Mouse (Mus musculus) erythroid progenitor cell, adult 5-6 weeks (primary cell): ENCODE measurements at regions not wholly inside any gene's neighbourhood (a gene's known extent, or its start where the extent isn't known, plus 50 kb on each side); places are given as distances from the start of the nearest gene placed in this dataset.

Experiments
- ATAC-seq: replicated peaks from 2 replicates; pipeline ENCODE4 v1.8.0; 2016; ENCODE audit warnings: moderate number of reproducible peaks, mild to moderate bottlenecking, moderate TSS enrichment, inconsistent platforms; ENCODE audit not compliant: poor library complexity, low FRiP score, severe bottlenecking

DNA sequence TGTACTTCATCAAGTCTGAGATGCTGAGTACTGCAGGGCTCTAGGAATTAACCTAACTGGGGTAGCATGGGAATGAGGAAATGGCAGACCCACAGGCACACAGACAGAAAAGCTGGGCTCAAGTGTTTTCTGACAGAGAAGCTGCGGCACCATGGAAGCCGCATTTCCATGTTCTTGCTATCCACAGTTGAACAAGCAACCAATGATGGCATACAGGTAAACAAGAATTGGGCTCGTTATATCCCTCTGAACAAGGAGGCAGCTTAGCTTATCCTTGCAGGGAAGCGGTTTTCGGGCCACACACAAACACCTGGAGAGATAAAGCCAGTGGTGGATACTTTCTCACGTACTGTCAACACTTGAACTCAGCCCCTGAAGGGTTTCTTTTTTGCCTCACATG, 246.4 kb upstream of the Hs6st1 start:
- no peak for ATAC-seq

DNA sequence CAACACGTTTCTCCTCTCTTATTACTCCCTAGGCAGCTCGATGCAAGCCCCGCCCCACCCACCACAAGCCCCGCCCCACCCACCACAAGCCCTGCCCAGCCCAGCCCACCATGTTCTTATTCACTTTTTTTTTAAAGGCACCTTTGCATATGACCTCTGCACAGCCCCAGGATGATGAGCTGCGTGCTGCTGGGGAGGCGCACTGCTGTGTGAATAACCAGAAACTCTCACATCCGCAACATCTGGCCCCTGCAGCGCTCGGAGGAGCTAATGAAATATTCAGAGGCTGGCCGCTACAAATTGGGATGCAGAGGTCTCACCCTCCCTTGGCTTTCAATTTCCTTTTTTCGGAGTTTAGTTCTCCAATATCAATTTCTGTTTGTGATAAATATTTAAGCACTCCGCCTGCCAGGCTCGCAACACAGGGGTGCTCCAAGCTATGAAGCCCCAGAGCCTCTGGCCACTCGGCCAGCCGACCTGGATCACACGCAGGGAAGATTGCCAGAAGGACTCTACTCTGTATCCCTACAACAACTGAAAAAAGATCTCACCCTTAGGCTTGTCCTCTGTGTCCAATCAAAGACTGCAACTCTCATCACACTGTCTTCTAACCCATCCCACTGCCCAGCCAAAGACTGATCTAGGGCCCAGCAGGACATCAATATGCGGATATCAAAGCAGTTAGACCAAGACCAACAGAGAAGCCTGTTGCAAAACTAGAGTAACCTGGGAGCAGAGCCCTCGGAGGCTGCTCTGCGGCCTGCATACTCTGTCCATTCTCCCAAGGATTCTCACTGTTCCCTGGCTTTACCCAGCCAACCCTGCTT, 245.6 kb upstream of the Hs6st1 start:
- no peak for ATAC-seq

DNA sequence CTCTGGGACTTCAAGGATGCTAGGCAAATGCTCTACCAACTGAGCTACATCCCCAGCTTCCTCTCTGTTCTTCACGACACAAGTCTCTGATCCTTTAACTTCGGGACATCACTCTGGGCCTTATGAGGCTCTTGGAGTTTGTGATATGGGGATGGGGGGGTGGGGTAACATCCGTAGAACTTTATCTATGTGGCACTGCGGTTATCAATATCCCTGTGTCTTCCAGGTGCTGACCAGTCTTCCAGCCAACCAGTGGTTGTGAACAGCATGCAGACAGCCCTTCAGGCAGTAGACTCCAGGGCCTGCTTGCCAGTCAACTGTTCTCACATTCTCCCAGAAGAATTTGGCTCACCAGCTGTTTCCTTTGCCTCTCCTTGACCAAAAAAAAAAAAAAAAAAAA, 244.7 kb upstream of the Hs6st1 start:
- ATAC-seq: no peak

DNA sequence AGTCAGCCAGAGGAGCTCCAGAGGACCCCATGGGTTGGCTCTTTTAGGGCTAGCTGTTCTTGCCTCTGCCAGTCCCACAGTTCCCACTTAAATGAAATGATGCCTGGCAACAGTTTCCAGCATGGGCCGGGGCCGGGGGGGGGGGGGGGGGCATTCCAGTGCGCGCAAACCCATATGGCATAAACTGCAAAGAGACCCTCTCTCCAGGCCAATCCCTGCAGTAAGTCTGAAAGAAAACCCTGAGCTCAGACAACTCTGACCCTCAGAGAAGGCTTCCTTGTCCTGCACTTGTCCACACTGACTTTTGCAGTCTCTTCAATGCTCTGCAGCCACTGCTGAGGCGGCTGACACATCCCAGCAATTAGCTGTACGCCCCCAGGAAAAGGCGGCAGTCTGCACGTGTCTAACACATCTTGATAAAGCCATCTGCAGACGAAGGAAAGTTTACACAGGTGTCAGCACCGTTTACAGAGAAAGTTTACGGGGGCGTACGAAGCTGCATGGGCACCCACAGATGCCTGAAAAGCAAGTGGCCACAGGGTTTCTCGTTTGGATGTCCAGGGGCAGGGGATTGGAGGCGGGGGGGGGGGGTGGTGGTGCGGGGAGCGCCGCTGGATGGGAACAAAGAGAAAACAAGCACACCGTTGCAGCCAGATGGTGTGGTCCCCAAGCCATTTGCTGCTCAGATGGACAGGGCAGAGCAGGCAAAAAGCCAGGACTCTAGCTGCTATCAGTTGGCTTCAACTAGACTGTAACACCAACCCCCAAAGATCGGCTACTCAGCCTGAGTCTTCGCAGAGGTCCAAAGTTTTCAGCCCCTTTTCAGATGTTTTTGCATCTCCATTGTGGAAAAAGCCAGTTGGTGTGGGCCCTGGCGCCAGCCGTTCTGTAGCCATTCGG, 244.0 kb upstream of the Hs6st1 start:
- ATAC-seq: no peak

DNA sequence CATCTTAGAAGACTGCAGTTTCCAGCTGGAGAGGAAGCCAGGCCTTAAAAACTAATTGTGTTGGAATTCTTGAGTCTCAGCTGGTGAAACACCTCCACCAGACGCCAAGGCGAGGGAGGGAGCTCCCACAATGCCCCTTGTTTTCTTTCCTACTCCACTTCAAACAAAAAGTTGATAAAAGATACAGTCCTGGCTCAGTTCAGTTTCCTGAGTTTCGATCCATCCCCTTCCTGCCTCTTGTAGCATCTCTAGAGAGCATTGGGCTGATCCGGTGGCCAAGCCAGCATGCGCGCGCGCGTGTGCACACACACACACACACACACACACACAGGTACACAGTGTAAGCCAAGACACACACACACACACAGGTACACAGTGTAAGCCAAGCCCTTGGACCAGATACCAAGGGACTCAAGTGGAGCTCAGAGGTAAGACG, 242.7 kb upstream of the Hs6st1 start:
- ATAC-seq: no peak

DNA sequence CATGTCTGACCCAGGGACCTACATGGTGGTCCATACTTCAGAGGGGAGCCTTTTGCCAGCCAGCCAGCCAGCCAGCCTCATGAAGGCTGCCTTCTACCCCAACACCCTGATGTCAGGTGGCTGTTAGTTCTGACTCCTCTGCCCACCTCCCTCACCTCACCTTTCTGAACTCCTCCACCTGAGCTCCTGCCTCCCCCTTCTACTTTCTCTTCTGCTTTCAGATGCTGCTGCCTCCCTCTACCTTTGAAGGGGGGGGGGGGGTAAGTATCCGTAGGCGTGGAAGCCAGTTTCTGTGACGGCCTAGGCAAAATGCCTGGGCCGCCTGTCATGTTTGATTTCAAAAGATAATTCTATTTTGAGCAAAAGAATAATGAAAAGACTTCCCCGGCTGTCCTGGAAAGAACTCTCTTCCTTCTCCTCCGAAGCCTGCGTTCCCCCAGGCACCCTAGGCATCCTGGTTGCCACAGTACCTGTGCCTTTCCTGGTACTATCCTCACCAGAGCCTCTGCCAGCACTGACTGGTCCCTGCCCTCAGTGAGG, 241.6 kb upstream of the Hs6st1 start:
- ATAC-seq: no peak

DNA sequence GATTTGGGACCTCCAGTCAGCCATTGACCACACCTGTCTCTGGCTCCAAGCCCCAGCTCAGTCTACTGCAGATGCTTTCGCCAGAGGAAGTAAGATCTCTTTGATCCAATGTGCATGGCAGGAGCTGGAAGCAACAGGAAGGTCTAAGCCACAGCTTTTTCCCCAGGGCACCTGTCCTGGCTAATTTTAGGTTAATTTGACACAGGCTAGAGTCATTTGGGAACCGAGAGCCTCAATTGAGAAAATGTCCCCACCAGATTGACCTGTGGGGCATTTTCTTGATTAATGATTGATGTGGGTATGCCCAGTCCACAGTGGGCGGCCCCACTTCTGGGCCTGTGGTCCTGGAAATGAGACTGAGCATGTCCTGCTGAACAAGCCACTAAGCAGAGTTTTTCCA, 240.7 kb upstream of the Hs6st1 start:
- no peak for ATAC-seq

DNA sequence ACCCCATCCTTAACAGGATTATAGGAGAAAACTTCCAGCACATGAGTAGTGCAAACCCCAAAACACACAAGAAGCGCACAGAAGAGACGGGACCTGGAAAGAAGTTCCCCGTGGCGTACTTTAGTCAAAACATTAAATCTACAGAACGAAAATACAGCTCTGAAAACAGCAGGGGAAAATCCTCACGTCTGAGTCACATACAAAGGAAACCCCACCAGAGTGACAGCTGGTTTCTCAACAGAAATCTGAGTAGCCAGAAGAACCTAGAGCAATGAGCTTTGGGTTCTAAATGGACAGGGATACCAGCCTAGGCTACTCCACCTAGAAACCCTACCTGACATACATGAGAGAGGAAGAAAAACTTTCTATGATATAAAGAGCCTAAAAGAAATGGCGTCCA, 234.0 kb upstream of the Hs6st1 start:
- ATAC-seq: no peak

DNA sequence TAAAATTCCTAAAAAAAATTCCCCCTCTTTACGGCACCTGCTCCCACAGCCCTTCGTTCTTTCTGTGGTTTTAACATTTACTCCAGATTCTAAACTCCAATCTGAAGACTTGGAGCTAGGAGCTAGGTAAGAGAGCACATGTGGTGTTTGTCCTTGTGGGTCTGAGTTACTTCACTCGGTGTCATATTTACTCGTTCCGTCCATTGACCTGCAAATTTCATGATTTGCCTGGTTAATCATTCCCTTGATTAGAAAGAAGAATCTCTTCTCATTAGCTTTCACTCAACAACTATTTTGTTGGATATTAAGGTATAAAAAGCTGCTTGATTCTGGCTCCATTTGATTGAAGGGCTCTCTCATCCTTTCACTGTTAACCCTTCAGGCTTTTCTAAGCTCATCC, 231.6 kb upstream of the Hs6st1 start:
- ATAC-seq: no peak

DNA sequence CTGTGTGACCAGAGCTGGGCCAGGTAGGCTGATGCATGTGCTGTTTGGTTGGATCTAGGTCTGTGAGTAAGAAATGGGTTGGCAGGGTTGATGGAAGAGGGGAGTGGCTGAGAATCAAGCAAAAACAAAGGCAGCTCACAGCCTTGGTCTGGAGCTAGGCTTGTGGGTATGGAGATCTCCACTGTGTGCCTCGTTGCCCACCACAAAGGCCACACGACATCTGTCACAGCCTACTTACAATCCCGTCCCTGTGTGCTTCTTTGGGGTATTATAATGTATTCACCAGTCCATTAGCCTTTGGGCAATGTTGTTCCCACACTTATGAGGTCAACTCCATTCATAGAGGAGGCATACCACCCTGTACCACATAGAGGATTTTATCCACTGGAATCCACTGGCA, 229.6 kb upstream of the Hs6st1 start:
- no peak for ATAC-seq

DNA sequence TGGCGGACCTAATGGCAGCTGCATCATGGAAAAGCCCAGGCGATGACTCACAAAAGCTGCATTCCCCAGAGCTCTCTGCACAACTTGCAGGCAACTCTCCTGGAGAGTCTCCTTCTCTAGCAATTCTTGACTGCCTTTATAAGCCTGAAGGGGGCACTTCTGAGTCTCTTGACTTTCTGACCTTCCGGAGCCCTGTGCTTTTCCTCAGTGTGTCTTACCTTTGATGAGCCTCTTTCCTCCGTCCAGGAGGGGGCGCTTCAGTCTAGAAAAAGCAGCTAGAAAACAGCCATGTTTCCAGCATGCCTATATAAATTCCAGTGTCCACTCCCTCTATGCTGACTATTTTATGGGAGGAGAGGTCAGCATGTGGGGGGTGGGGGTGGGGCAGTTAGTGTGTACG, 228.8 kb upstream of the Hs6st1 start:
- ATAC-seq: peak; percentile 52; the same call in 1 of the 2 replicates

DNA sequence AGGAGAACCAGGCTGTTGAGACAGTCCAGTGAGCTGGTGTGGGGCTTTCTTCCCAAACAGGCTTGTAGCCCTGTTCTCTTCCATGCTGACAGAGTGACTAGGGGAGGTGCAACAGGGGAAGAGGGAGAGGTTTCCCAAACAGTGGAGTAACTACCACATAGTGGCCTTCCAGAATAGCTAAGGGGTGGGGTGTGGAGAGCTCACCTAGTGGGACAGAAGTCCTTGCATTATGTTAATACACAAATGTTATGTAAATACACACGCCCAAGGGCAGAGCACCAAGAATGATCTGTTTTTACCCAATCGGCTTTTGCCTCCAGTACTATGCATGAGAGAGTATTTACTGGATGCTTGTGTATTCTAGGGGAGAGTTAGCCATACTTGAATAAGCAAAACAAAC, 226.6 kb upstream of the Hs6st1 start:
- no peak for ATAC-seq

DNA sequence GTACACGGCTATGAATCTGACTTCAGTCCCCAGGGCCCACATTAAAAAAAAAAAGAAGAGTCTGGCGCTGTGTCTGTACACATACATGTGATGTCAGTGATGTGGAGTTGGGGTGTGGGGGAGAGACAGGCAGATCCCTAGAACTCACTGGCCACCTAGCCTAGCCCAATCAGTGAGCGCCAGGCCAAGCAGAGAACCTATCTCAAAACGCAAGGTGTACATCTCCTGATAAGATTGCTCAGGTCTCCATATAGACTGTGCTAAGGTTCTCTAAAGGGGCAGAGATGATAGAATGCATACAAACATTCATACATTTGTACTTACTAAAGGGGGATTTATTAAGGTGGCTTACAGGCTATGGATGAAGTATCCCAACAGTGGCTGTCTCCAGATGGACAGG, 225.5 kb upstream of the Hs6st1 start:
- peak; percentile 48; the same call in 1 of the 2 replicates for ATAC-seq

DNA sequence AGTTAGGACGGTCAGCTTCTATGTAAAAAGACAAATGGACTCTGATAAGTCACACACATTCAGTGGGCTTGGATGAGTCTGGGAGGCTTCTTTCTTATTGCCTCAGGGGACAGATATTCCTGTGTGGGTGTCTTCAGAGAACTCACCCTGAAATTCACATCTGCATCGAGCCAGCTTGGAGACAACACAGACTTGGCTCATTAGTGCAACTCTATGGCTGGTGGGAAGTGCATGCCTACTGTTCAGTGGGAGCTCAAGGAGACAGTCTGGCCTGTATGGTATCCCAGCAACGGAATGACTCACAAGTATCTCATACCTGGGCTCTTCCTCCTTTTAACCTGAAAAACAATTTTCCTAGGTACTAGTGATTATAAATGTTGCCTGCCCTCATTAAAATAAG, 224.6 kb upstream of the Hs6st1 start:
- no peak for ATAC-seq

DNA sequence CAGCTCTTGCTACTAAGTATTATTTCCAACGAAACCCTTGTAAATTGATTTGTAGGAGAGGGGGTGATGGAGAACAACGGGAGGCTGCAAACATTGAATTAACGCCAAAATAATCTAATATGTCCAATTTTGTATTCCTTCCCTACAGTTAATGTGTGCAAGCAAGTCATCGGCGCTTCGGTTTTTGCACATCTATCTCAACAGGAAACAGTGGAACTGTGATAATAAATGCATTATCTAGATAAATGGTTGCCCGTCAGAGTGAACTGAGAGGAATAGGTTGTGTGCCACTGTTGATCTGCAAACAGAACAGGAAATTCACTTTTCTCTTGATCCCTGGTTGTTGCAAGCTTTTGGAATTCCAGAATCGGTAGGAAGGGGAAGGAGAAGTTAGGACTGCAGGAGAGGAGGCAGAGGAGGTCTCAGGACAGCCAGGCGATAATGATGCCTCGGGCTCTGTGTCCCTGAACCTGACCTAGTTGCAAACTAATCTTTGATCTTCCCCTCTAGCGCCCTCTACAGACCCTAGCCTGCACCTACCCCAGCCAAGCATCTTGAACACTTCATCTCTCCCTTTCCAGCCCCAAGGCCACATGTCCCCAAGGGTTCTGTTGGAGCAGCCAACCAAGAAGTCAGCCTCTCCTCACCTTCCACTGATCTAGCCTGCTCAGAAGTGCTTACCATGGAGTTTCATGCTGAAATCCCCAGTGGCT, 221.8 kb upstream of the Hs6st1 start:
- 0 out of 2 replicates have a peak, but pooled peaks have one; percentile 25 for ATAC-seq

DNA sequence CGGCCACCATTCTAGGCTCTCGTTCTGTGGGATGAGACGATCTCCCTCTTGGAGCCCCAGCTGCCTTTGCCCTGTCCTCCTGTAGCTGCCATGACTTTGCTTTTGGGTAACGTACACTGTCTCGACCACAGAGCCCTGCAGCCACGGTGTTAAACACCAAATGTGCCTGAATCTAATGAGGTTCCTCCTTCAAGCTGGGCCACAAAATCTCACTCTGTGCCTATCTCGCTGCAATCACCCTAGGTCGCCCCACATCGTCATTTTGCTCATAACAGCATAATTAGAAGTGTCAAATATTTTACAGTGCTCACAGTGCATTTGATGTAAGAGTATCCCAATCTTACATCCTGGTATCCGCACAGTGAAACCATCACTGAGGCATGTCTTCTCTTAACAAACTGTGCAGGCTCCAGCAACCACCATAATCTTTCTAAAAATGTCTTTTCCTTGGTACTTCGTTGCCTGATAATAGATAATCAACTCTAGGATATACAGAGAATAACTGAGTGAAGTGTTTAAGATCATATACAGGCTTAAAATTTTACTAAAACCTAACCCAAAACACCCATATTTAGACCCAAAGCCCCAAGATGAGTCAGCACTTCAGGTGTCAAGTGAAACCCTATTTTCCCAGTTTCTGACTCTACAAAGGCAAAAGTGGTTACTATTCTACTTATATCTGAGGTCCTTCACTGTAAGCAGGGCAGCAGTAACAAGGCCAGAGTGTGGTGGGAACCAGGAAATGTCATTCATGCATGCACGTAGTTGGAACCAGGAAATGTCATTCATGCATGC, 219.8 kb upstream of the Hs6st1 start:
- no peak for ATAC-seq

DNA sequence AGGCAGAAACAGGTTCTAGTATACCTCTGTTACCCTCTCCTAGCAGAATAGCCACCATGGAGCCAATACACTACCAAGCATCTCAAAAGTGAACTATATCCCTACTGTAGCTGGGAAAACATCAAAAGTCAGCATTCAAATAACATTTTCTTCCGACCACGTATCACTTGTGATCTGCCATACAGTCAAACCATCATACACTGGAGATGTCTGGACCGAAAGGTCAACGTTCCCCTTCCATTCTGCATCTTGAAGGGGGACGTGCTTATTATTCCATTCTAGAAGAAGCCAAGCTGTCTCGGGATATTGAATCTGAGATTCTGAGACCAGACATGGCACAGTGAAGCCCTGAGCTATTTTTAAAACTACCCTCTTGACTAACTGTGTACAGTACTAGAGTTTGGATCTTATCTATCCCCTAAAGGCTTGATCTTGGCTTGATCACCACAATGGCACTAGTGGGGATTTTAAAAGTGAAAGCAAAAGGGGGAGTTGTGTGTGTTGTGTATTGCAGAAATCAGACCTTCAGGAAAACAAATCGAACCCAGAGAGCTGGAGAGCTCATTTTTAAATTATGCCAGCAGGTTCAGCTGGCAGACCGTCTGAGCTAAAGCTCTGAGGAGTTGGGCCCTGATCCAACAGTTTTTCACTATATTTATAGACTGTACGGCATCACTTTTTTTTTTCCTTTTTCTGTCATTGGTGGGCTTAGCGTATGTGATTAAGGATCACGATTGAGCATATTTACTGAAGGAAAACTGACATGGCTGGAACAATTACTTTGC, 218.6 kb upstream of the Hs6st1 start:
- no peak for ATAC-seq

DNA sequence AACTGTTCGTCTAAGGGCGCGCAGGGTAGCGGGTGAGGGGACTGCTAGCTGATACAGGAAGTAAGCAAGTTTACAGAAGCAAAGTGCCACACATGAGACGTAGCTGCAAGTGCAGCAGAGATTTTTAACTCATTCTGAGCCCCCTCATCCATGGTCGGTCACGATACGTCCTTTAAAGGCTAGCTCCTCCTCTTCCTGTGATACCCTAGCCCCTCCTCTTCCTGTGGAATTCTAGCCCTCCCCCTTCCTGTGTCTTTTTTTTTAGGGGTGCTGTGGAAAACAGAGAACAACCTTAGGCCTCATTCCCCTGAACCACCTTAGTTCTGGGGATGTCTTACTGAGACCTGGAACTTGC, 218.0 kb upstream of the Hs6st1 start:
- ATAC-seq: no peak
